Mouse (Mus musculus) neural tube, embryonic 13.5 days (tissue): ENCODE results near the gene Zfp335. TPM values are rescaled to one million over a fixed set of nuclear protein-coding genes. Genes with fewer than 3 reads are reported as not detected.

Experiments used
- ATAC-seq: fragments of 200-750 bp; cut with Nextera tagmentation; 2 replicates; pipeline ENCODE4 v1.8.0; 2017; ENCODE audit warnings: low read depth, mild to moderate bottlenecking, moderate TSS enrichment, moderate library complexity
- H3K27ac ChIP-seq: fragments of 300-500 bp; sonication (generic); replicated peaks from 2 replicates; pipeline ENCODE4 v1.5.1; 2015; ENCODE audit warnings: moderate library complexity, mild to moderate bottlenecking, inconsistent platforms
- H3K27me3 ChIP-seq: fragments of 300-500 bp; sonication (generic); 2 replicates; pipeline ENCODE4 v1.6.1; 2015; ENCODE audit warnings: mild to moderate bottlenecking, inconsistent platforms
- H3K36me3 ChIP-seq: fragments of 300-500 bp; sonication (generic); 2 replicates; pipeline ENCODE4 v1.6.1; 2015; ENCODE audit warnings: mild to moderate bottlenecking, inconsistent platforms
- H3K4me1 ChIP-seq: fragments of 300-500 bp; sonication (generic); replicated peaks from 2 replicates; pipeline ENCODE4 v1.6.1; 2015; ENCODE audit warnings: inconsistent platforms
- H3K4me2 ChIP-seq: fragments of 300-500 bp; sonication (generic); 2 replicates; pipeline ENCODE4 v1.6.1; 2015; ENCODE audit warnings: inconsistent platforms, mild to moderate bottlenecking, moderate library complexity
- H3K4me3 ChIP-seq: fragments of 300-500 bp; sonication (generic); 2 replicates; pipeline ENCODE4 v1.5.1; 2015; ENCODE audit warnings: mild to moderate bottlenecking, inconsistent platforms
- H3K9ac ChIP-seq: fragments of 300-500 bp; sonication (generic); 2 replicates; pipeline ENCODE4 v1.6.1; 2015; ENCODE audit warnings: moderate library complexity, mild to moderate bottlenecking, inconsistent platforms
- H3K9me3 ChIP-seq: fragments of 300-500 bp; sonication (generic); 2 replicates; pipeline ENCODE4 v1.6.1; 2016; ENCODE audit warnings: inconsistent platforms
- WGBS: fragments of 180-500 bp; shearing (Covaris S2); methylation state at CpG from one replicate; pipeline ENCODE4 v1.1.7; 2015; 5-methylcytosine and 5-hydroxymethylcytosine counted together
- polyA plus RNA-seq: library from polyadenylated mRNA; unstranded; fragments of >200 nt; fragmentation: Nextera tagmentation; extraction: Ambion mirVana; gene quantifications from 2 replicates; pipeline ENCODE4 v1.2.1, GENCODE M21; 2015

The Zfp335 gene
- polyA plus RNA-seq, 1 experiment from 2014 or later, result 13.3 TPM

DNA sequence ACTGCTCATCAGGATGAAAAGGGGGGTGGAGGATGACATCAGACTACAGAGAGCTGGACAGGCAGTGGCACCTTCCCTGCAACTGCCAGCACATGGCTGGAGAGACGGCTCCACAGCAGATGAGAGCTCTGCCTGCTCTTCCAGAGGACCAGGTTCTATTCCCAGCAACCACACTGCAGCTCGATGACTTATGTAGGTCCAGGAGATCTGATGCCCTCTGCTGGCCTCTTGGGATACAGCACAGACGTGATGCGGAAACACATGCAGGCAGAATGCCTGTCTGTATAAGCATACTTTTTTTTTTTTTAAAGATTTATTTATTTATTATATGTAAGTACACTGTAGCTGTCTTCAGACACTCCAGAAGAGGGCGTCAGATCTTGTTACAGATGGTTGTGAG, 6.8 kb upstream of the Zfp335 start:
- ATAC-seq, result no peak
- Histone ChIP-seq H3K27me3 (no peaks in the 10 kb centered on the region), H3K36me3 (peaks cover 17% of the 10 kb centered on the region), H3K4me2 (no peak overlapping the region), H3K9ac (no peak overlapping the region), H3K4me1 (peaks cover 17% of the 10 kb centered on the region), H3K27ac (no peak overlapping the region), H3K4me3 (no peak overlapping the region), H3K9me3 (no peaks in the 10 kb centered on the region)
- WGBS, result 68% methylated on average over 4 of the region's 5 CpGs

DNA sequence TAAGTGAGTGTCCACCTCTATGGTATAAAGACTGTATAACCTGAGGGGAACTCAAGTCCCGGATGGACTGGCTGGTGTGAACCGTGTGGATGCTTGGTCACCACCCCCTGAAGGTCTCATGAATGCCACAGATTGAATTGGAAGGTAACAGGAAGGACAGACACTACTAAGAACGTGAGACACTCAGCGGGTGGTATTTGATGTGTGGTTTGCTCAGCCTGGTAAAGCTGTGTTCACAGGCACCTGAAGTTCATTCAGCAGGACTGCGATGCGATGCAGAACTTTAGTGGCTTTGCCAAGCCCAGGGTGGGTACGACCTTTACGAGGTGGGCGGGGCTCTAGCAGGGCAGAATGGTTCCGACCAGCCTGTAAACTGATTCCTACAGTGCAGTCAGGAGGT, 5.8 kb upstream of the Zfp335 start:
- no peak for ATAC-seq
- Histone ChIP-seq H3K4me1 (peaks cover 17% of the 10 kb centered on the region), H3K27ac (no peak overlapping the region), H3K9ac (peak overlapping the region; percentile 31; the same call in 1 of the 2 replicates), H3K27me3 (no peaks in the 10 kb centered on the region), H3K4me3 (no peak overlapping the region), H3K9me3 (no peaks in the 10 kb centered on the region), H3K4me2 (no peak overlapping the region), H3K36me3 (peaks cover 17% of the 10 kb centered on the region)
- whole genome bisulfite sequencing, result 34% methylated on average over 10 of the region's 10 CpGs

DNA sequence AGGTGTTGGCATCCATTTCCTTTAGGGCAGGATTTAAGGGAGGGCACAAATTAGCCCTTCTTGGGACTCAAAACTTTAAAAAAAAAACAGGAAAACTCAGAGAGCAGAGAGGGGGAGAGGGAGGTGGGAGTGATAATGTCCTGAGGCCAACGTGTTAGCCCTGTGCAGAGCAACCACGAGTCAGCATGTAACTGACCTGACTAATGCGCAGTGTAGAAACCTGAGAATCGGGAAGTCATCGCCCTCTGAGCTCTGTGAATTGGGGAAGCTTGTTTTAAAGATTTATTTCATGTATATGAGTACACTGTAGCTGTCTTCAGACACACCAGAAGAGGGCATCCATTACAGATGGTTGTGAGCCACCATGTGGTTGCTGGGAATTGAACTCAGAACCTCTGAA, 5.3 kb upstream of the Zfp335 start:
- Histone ChIP-seq H3K4me2 (no peak overlapping the region), H3K27me3 (no peaks in the 10 kb centered on the region), H3K4me1 (peaks cover 16% of the 10 kb centered on the region), H3K27ac (no peak overlapping the region), H3K36me3 (peaks cover 17% of the 10 kb centered on the region), H3K9ac (no peak overlapping the region), H3K9me3 (no peaks in the 10 kb centered on the region), H3K4me3 (no peak overlapping the region)
- ATAC-seq, result no peak
- 82% methylated on average over 5 of the region's 5 CpGs for WGBS

DNA sequence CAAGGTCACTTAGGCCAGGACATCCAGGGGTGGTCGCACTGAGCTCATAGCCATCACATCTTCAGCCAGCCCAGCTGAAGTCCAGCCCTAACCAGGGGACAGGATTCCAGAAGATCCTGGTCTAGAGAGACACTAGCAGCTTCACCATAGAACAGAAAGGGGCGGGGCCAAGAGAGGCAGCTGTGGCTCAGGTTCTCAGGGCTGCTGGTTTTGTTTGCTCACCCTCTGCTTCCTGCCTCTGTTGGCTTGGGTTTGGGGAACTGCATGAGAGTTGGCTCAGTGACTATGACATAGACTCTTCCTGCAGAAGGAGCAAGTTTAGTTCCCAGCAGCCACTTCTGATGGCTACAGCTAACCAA, 1.9 kb upstream of the Zfp335 start:
- peaks cover 12% of the 10 kb centered on the region for H3K36me3 ChIP-seq
- WGBS, result 88% methylated on average over 2 of the region's 2 CpGs

DNA sequence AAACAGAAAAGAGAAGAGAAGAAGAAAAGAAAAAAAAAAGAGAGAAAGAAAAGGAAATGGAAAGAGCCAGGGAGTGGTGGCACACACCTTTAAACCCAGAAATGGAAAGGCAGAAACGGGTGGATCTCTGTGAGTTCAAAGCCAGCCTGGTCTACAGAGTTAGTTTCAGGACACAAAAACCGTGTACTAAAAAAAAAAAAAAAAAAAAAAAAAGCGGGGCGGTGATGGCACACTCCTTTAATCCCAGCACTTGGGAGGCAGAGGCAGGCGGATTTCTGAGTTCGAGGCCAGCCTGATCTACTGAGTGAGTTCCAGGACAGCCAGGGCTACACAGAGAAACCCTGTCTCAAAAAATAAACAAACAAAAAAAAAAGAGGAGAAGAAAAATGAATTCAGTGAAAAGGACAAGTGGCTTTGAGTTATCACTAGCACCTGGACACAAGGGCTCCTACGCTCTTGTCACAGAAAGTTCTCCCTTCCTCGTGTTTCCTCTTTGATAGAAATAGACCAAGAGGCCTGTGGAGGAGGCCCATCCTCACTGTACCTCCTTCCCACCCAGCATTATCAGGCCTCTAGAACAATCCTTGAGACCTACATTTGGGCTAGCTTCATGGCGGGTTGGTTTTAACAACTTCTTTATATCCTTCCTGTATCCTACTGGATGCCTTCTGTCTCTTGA, 1.3 kb upstream of the Zfp335 start:
- H3K36me3 ChIP-seq, result peaks cover 17% of the 10 kb centered on the region
- WGBS, result 93% methylated on average over 9 of the region's 9 CpGs
- H3K4me2 ChIP-seq, result peak overlapping the region; percentile 95
- H3K27ac ChIP-seq, result peak overlapping the region; percentile 99; the same call in 1 of the 2 replicates
- H3K4me3 ChIP-seq, result peak overlapping the region; percentile 87; the same call in 1 of the 2 replicates
- no peak for ATAC-seq
- H3K27me3 ChIP-seq, result no peaks in the 10 kb centered on the region
- H3K4me1 ChIP-seq, result peaks cover 33% of the 10 kb centered on the region
- H3K9ac ChIP-seq, result peak overlapping the region; percentile 88; the same call in 1 of the 2 replicates
- no peaks in the 10 kb centered on the region for H3K9me3 ChIP-seq

More for the DNA sequence above, 1.9 kb upstream of the Zfp335 start:
- no peak overlapping the region for H3K9ac ChIP-seq
- no peak overlapping the region for H3K27ac ChIP-seq
- H3K4me1 ChIP-seq, result peaks cover 33% of the 10 kb centered on the region
- no peak overlapping the region for H3K4me2 ChIP-seq
- ATAC-seq, result no peak
- no peak overlapping the region for H3K4me3 ChIP-seq
- no peaks in the 10 kb centered on the region for H3K27me3 ChIP-seq
- H3K9me3 ChIP-seq, result no peaks in the 10 kb centered on the region

DNA sequence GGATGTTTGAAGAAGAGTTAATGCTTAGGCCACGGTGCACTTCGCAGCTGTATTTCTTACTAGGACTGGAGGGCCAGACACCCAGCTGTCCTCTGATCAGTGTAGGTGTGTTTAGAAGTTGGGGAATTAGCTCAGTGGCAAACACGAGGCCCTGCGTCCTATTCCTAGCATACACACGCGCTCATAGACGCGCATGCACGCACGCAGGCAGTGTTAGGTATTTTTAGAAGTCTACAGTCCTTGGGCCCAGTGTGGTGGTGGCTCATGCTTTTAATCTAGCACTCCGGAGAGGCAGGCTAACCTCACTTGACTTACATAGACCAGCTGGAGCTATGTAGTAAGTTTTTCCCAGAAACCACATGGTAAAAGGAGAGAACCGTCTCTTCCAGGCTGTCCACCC, 594 bp upstream of the Zfp335 start:
- WGBS, result 21% methylated on average over 12 of the region's 12 CpGs
- H3K9ac ChIP-seq, result peak overlapping the region; percentile 88
- peak overlapping the region; percentile 95 for H3K4me2 ChIP-seq
- peak overlapping the region; percentile 87 for H3K4me3 ChIP-seq
- ATAC-seq, result peak; percentile 6
- peaks cover 33% of the 10 kb centered on the region for H3K4me1 ChIP-seq
- peaks cover 24% of the 10 kb centered on the region for H3K36me3 ChIP-seq
- H3K27me3 ChIP-seq, result no peaks in the 10 kb centered on the region
- peak overlapping the region; percentile 99 for H3K27ac ChIP-seq
- H3K9me3 ChIP-seq, result no peaks in the 10 kb centered on the region

DNA sequence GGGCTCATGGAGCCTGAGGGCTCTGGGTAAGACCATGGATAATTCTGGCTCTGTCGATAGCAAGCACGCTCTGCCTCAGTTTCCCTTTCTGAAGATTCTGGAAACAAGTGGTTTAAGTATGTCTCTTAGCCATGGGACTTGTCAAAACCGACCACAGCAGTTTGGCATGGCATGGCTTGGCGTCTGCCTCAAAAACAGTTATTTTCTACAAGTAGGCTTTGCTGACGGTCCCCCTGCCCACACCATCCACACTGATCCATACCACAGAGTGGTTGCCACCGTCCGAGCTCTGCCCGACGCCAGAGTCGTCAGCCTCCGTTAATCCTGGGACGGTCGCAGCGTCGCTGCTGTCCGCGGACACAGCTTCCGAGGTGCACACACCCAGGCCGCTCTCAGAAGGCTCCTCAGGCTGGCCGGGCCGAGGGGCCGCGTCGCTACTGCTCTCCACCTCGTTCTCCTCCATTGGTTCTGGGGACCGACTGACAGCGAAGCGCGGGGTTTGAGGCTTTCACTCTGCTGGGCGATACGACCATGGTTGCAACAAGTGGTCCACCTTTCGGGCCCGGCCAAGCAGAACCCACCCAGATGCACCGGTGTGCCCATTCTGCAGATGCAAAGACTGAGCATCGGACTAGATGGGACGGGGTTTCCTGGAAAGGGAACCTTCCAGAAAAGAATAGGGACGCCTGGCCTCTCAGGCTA, 1.0 kb downstream of the Zfp335 start:
- H3K36me3 ChIP-seq, result peaks cover 41% of the 10 kb centered on the region
- no peaks in the 10 kb centered on the region for H3K27me3 ChIP-seq
- ATAC-seq, result no peak; the same call in none of the 2 replicates
- peaks cover 33% of the 10 kb centered on the region for H3K4me1 ChIP-seq
- peak overlapping the region; percentile 88 for H3K9ac ChIP-seq
- H3K9me3 ChIP-seq, result no peaks in the 10 kb centered on the region; the same call in 1 of the 2 replicates
- peak overlapping the region; percentile 87 for H3K4me3 ChIP-seq
- peak overlapping the region; percentile 95 for H3K4me2 ChIP-seq
- 6% methylated on average over 37 of the region's 37 CpGs for WGBS
- H3K27ac ChIP-seq, result peak overlapping the region; percentile 99

DNA sequence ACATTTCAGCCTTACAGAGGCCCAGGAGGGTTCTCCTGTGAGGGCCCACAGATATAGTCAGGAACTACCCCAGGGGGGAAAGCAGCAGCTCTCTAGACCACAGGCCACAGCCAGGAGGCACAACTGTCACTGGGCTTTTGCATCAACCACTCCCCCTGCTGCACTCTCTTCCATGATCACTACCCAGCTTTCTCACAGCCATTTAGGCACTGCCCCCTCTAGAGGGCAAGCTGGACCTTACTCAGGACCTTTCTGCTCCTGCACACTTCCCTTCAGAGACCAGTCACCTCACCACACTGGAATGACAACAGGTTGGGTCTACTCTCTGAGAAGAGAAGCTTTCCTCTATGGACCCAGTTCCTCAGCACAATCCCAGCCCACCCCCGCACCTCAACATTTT, 2.0 kb downstream of the Zfp335 start:
- H3K27ac ChIP-seq, result no peak overlapping the region
- 78% methylated on average over 1 of the region's 1 CpGs for WGBS
- H3K4me1 ChIP-seq, result peaks cover 33% of the 10 kb centered on the region
- H3K9ac ChIP-seq, result peak overlapping the region; percentile 88; the same call in 1 of the 2 replicates
- no peak for ATAC-seq
- H3K4me3 ChIP-seq, result peak overlapping the region; percentile 87
- peaks cover 50% of the 10 kb centered on the region for H3K36me3 ChIP-seq
- H3K27me3 ChIP-seq, result no peaks in the 10 kb centered on the region
- peak overlapping the region; percentile 95 for H3K4me2 ChIP-seq
- no peaks in the 10 kb centered on the region; the same call in 1 of the 2 replicates for H3K9me3 ChIP-seq

DNA sequence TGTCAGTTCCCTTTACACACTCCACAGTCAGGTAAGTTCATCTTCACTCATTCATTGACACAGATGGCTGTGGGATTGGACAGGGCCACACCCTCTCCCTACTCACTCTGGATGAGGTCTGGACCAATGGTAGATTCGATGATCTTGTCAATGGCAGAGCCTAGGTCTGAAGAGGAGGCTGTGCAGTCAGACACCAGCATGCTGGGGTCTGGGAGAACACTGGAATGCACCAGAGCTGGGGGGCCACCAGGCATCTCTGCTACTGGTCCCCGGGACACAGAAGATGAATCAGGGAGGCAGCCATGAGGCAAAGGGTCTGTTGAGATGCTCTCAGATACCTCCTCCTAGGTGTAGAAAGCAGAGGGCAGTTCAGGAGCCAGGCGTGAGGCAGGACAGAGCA, 2.5 kb downstream of the Zfp335 start:
- WGBS, result 95% methylated on average over 3 of the region's 3 CpGs
- H3K9me3 ChIP-seq, result no peaks in the 10 kb centered on the region; the same call in 1 of the 2 replicates

DNA sequence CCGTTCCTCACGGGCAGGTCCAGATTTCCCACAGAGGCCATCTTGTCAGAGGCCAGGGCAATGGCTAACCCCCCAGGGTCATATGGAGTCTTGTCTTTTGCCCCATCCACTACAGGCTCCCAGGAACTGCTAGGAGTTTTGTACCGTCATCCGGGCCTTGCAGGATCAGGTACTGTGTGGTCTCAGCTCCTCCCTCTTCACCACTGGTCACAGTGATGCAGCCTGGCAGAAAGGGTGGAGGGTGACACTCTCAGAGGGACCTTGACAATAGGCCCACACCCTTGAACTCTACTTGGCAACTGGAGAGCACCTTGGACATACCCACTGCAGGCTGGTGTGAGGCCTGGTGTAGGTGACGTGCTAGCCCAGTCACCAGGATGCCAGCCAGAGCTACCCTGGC, 3.5 kb downstream of the Zfp335 start:
- Histone ChIP-seq H3K4me3 (no peak overlapping the region), H3K36me3 (peaks cover 66% of the 10 kb centered on the region), H3K27me3 (no peaks in the 10 kb centered on the region), H3K27ac (no peak overlapping the region), H3K4me2 (no peak overlapping the region), H3K4me1 (peaks cover 26% of the 10 kb centered on the region), H3K9ac (no peak overlapping the region), H3K9me3 (no peaks in the 10 kb centered on the region; the same call in 1 of the 2 replicates)
- WGBS, result over 99% methylated on average over 5 of the region's 5 CpGs
- no peak for ATAC-seq

More for the DNA sequence above, 2.5 kb downstream of the Zfp335 start:
- Histone ChIP-seq H3K27ac (no peak overlapping the region), H3K36me3 (peaks cover 55% of the 10 kb centered on the region), H3K4me2 (peak overlapping the region; percentile 95), H3K27me3 (no peaks in the 10 kb centered on the region), H3K4me1 (peaks cover 33% of the 10 kb centered on the region), H3K4me3 (peak overlapping the region; percentile 87), H3K9ac (peak overlapping the region; percentile 88; the same call in 1 of the 2 replicates)
- ATAC-seq, result no peak

DNA sequence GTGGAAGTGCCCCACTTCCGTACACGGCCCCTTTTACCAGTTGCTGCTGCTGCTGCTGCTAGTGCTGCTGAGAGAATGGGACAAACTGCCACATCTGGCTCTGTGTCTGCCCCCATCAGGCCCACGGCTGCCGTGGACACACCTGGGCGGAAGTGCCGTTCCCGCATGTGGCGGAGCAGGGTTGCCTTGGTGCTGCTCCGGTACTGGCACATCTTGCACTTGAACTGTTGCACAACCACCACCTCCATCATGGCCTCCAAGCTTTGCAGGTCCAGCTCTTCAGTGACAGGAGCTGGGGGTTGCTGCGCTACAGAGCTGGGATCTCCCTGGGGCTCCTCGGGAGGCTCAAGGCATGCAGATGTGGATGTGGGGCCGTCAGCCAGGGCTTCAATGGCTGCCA, 4.0 kb downstream of the Zfp335 start:
- H3K4me3 ChIP-seq, result no peak overlapping the region
- H3K4me2 ChIP-seq, result no peak overlapping the region
- WGBS, result 96% methylated on average over 12 of the region's 12 CpGs
- peaks cover 25% of the 10 kb centered on the region for H3K4me1 ChIP-seq
- no peaks in the 10 kb centered on the region; the same call in 1 of the 2 replicates for H3K9me3 ChIP-seq
- peaks cover 71% of the 10 kb centered on the region for H3K36me3 ChIP-seq
- H3K9ac ChIP-seq, result no peak overlapping the region
- no peak overlapping the region for H3K27ac ChIP-seq
- no peak for ATAC-seq
- no peaks in the 10 kb centered on the region for H3K27me3 ChIP-seq

DNA sequence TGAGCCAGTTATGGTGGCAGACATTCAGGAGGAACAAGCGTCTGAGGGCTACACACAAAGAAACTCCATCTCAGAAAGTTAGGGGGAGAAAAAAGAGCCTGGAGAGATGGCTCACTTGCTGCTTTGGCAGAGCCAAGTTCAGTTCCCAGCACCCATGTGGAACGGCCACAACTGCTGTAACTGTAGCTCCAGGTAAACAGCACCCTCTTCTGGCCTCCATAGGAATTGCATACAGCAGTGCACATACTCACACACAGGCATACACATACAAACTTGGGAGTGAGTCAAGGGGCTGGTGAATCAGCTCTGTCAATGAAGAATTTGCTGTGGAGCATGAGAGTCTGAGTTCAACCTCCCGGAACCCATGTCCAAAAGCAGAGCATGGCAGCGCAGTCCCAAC, 5.5 kb downstream of the Zfp335 start:
- 98% methylated on average over 4 of the region's 4 CpGs for WGBS
- Histone ChIP-seq H3K4me3 (no peak overlapping the region), H3K36me3 (peaks cover 85% of the 10 kb centered on the region), H3K4me1 (peaks cover 20% of the 10 kb centered on the region), H3K9me3 (no peaks in the 10 kb centered on the region; the same call in 1 of the 2 replicates), H3K4me2 (no peak overlapping the region), H3K27ac (no peak overlapping the region), H3K9ac (no peak overlapping the region), H3K27me3 (no peaks in the 10 kb centered on the region)
- ATAC-seq, result no peak
